ENCODE assay signal across 25 mouse cellular contexts in genomic region chr19:19089427-19089826, GRCm38 (mm10). TPM values are rescaled to one million over a fixed set of nuclear protein-coding genes. Genes with fewer than 3 reads are reported as not detected.
"Had no signal": no experiment of that assay in that cellular context is flagged by ENCODE, and none has a peak within 500 bp of the region (broad histone marks: within the 10 kb centered on the region; RNA-seq: fewer than 3 reads in every experiment).

No protein-coding gene starts in this region.

- H3K9ac ChIP-seq: forebrain, postnatal 0 days; heart, embryonic 12.5 days; heart, embryonic 15.5 days; hindbrain, embryonic 13.5 days; hindbrain, embryonic 15.5 days; kidney, embryonic 15.5 days; limb, embryonic 13.5 days; limb, embryonic 15.5 days had no signal

- H3K27ac ChIP-seq: heart, embryonic 10.5 days; heart, embryonic 15.5 days; hindbrain, embryonic 13.5 days; hindbrain, embryonic 15.5 days; hindbrain, postnatal 0 days; kidney, embryonic 15.5 days; kidney, postnatal 0 days; limb, embryonic 13.5 days; limb, embryonic 15.5 days had no signal

- ATAC-seq: forebrain, postnatal 0 days; hindbrain, postnatal 0 days; intestine, embryonic 16.5 days had no signal

- H3K4me3 ChIP-seq: heart, embryonic 10.5 days; heart, embryonic 12.5 days; heart, embryonic 15.5 days; hindbrain, embryonic 13.5 days; hindbrain, embryonic 15.5 days; kidney, embryonic 15.5 days; limb, embryonic 13.5 days; limb, embryonic 15.5 days had no signal

- DNase-seq: forebrain, postnatal 0 days; gastrocnemius, postnatal 14 days; gastrocnemius, postnatal 36 days; heart, adult 18-20 months; kidney, adult 11 months; kidney, adult 2 months; kidney, adult 9 months; kidney, postnatal 14 days; kidney, postnatal 36 days; layer of hippocampus, adult 9-11 months; layer of hippocampus, postnatal 36 days; left cerebral cortex, postnatal 4 days had no signal

- H3K4me2 ChIP-seq: heart, embryonic 12.5 days; heart, embryonic 15.5 days; hindbrain, embryonic 13.5 days; hindbrain, embryonic 15.5 days; kidney, embryonic 15.5 days; limb, embryonic 13.5 days; limb, embryonic 15.5 days had no signal

- H3K9me3 ChIP-seq: heart, embryonic 10.5 days; heart, embryonic 12.5 days; heart, embryonic 15.5 days; hindbrain, embryonic 13.5 days; hindbrain, embryonic 15.5 days; kidney, embryonic 15.5 days; limb, embryonic 13.5 days; limb, embryonic 15.5 days had no signal

- H3K4me1 ChIP-seq: heart, embryonic 10.5 days; heart, embryonic 12.5 days; heart, embryonic 15.5 days; hindbrain, embryonic 13.5 days; hindbrain, embryonic 15.5 days; kidney, embryonic 15.5 days; limb, embryonic 13.5 days; limb, embryonic 15.5 days had no signal

- H3K27me3 ChIP-seq: heart, embryonic 12.5 days; heart, embryonic 15.5 days; hindbrain, embryonic 13.5 days; hindbrain, embryonic 15.5 days; kidney, embryonic 15.5 days; limb, embryonic 13.5 days; limb, embryonic 15.5 days had no signal

- H3K36me3 ChIP-seq: heart, embryonic 10.5 days; heart, embryonic 12.5 days; heart, embryonic 15.5 days; hindbrain, embryonic 13.5 days; hindbrain, embryonic 15.5 days; kidney, embryonic 15.5 days; limb, embryonic 13.5 days; limb, embryonic 15.5 days had no signal

RNA-seq across cellular contexts. Expression of gene Rorb, which starts 21.6 kb away (rescaled TPM):
- total RNA-seq: hematopoietic stem cell, adult 5-6 weeks; liver, adult 2 months had no signal
- polyA plus RNA-seq: liver, adult 2 months had no signal
